Mouse (Mus musculus): Measurements from ENCODE around the gene Arhgef3. TPM values are rescaled to one million over a fixed set of nuclear protein-coding genes. Genes with fewer than 3 reads are reported as not detected.

The Arhgef3 gene
- polyA plus RNA-seq (2017; shearing (Covaris generic)), result 331 TPM

GRCm38 (mm10) chr14:27114362-27115274 is at the start of gene Arhgef3:
Gene Arhgef3 (plus strand): TSS chr14:27114899.

DNA sequence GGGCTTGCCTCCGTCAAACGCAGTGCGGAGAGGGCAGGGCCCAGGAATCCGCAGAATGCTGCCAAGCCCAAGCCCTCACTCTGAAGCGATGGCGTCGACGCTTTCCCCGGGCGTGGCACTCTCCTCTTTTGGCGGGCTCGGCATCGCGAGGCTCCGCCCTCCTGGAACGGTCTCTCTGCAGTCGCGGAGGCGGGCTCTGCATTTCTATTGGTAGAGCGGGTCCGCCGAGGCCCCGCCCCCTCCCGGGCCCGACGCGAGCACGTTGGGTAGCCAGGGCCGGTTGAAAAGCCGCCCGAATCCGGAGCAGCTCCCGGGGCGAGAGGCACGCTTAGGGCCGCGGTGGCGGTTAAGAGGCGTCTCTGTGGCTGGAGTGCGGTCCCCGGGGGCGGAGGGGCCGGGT is 313.9 kb downstream of the Arhgef3 start, which contains the start of gene Fam208a:
Gene Fam208a (plus strand): TSS at position 262 of the 400 bp plus-strand sequence.

Other genes with a start within 250 kb of the Arhgef3 start
- not detected for gene Asb14, start 220.3 kb upstream of the Arhgef3 start, polyA plus RNA-seq (2017; shearing (Covaris generic))
- gene Appl1, start 143.7 kb upstream of the Arhgef3 start, polyA plus RNA-seq (2017; shearing (Covaris generic)), result 46.3 TPM
- gene Hesx1, start 120.5 kb upstream of the Arhgef3 start, polyA plus RNA-seq (2017; shearing (Covaris generic)), result 2.2 TPM
- 0.40 TPM for gene Il17rd, start 76.0 kb upstream of the Arhgef3 start, polyA plus RNA-seq (2017; shearing (Covaris generic))